Mouse (Mus musculus): ENCODE results near the gene Il2rb. TPM values are rescaled to one million over a fixed set of nuclear protein-coding genes. Genes with fewer than 3 reads are reported as not detected.

The Il2rb gene
- polyA plus RNA-seq, 1 experiment, result not detected

GRCm38 (mm10) chr15:78438973-78439372 is 56.1 kb downstream of the Il2rb start:
- Histone ChIP-seq H3K4me1 (peaks cover 53% of the 10 kb centered on the region), H3K9me3 (no peaks in the 10 kb centered on the region), H3K36me3 (replicated peaks; ENCODE audit: low read length) (no peaks in the 10 kb centered on the region), H3K27me3 (replicated peaks) (peaks cover 96% of the 10 kb centered on the region), H3K4me3 (replicated peaks) (no peak overlapping the region)
- TF ChIP-seq FLI1 (IDR thresholded peaks at IDR 0.05; ENCODE audit: low read length) (no peak), GATA1 (IDR thresholded peaks at IDR 0.05; ENCODE audit: borderline replicate concordance, low read length) (no peak)

- H3K27me3 ChIP-seq (replicated peaks), result peaks cover 96% of the 10 kb centered on the region
- H3K36me3 ChIP-seq (replicated peaks; ENCODE audit: low read length), result no peaks in the 10 kb centered on the region
- H3K4me3 ChIP-seq (replicated peaks), result no peak overlapping the region
- no peak for TF ChIP-seq FLI1 (IDR thresholded peaks at IDR 0.05; ENCODE audit: low read length)
- no peak for TF ChIP-seq GATA1 (IDR thresholded peaks at IDR 0.05; ENCODE audit: borderline replicate concordance, low read length)
- no peaks in the 10 kb centered on the region for H3K9me3 ChIP-seq
- H3K4me1 ChIP-seq, result peaks cover 53% of the 10 kb centered on the region
Observed at GRCm38 (mm10) chr15:78438505-78438904, 56.6 kb downstream of the Il2rb start.

GRCm38 (mm10) chr15:78438018-78438394 is 57.1 kb downstream of the Il2rb start:
- Histone ChIP-seq H3K4me1 (peaks cover 55% of the 10 kb centered on the region), H3K27me3 (replicated peaks) (peaks cover 96% of the 10 kb centered on the region), H3K9me3 (no peaks in the 10 kb centered on the region), H3K36me3 (replicated peaks; ENCODE audit: low read length) (no peaks in the 10 kb centered on the region), H3K4me3 (replicated peaks) (no peak overlapping the region)
- no peak for TF ChIP-seq GATA1 (IDR thresholded peaks at IDR 0.05; ENCODE audit: borderline replicate concordance, low read length)
- TF ChIP-seq FLI1 (IDR thresholded peaks at IDR 0.05; ENCODE audit: low read length), result no peak

- H3K4me3 ChIP-seq (replicated peaks), result peak overlapping the region; percentile 38
Observed at GRCm38 (mm10) chr15:78437237-78438017, 57.6 kb downstream of the Il2rb start.

GRCm38 (mm10) chr15:78436380-78437192 is 58.5 kb downstream of the Il2rb start:
- Histone ChIP-seq H3K27me3 (replicated peaks) (peaks cover 94% of the 10 kb centered on the region), H3K4me3 (replicated peaks) (peak overlapping the region; percentile 38), H3K4me1 (peaks cover 45% of the 10 kb centered on the region), H3K9me3 (no peaks in the 10 kb centered on the region), H3K36me3 (replicated peaks; ENCODE audit: low read length) (no peaks in the 10 kb centered on the region)
- TF ChIP-seq FLI1 (IDR thresholded peaks at IDR 0.05; ENCODE audit: low read length) (no peak), GATA1 (IDR thresholded peaks at IDR 0.05; ENCODE audit: borderline replicate concordance, low read length) (no peak)

More at GRCm38 (mm10) chr15:78437237-78438017, 57.6 kb downstream of the Il2rb start:
- no peaks in the 10 kb centered on the region for H3K36me3 ChIP-seq (replicated peaks; ENCODE audit: low read length)
- H3K27me3 ChIP-seq (replicated peaks), result peaks cover 94% of the 10 kb centered on the region
- H3K4me1 ChIP-seq, result peaks cover 54% of the 10 kb centered on the region
- no peaks in the 10 kb centered on the region for H3K9me3 ChIP-seq
- no peak for TF ChIP-seq FLI1 (IDR thresholded peaks at IDR 0.05; ENCODE audit: low read length)
- TF ChIP-seq GATA1 (IDR thresholded peaks at IDR 0.05; ENCODE audit: borderline replicate concordance, low read length), result no peak

GRCm38 (mm10) chr15:78435681-78436080 is 59.4 kb downstream of the Il2rb start:
- H3K9me3 ChIP-seq, result no peaks in the 10 kb centered on the region
- peaks cover 39% of the 10 kb centered on the region for H3K4me1 ChIP-seq
- no peaks in the 10 kb centered on the region for H3K36me3 ChIP-seq (replicated peaks; ENCODE audit: low read length)
- H3K4me3 ChIP-seq (replicated peaks), result peak overlapping the region; percentile 28
- H3K27me3 ChIP-seq (replicated peaks), result peaks cover 94% of the 10 kb centered on the region
- TF ChIP-seq FLI1 (IDR thresholded peaks at IDR 0.05; ENCODE audit: low read length) (no peak), GATA1 (IDR thresholded peaks at IDR 0.05; ENCODE audit: borderline replicate concordance, low read length) (no peak)

- Histone ChIP-seq H3K9me3 (no peaks in the 10 kb centered on the region), H3K27me3 (replicated peaks) (peaks cover 94% of the 10 kb centered on the region), H3K36me3 (replicated peaks; ENCODE audit: low read length) (no peaks in the 10 kb centered on the region)
Observed at GRCm38 (mm10) chr15:78434896-78435520, 60.1 kb downstream of the Il2rb start.

GRCm38 (mm10) chr15:78431541-78432121 is 63.4 kb downstream of the Il2rb start:
- no peak for TF ChIP-seq GATA1 (IDR thresholded peaks at IDR 0.05; ENCODE audit: borderline replicate concordance, low read length)
- TF ChIP-seq FLI1 (IDR thresholded peaks at IDR 0.05; ENCODE audit: low read length), result no peak
- H3K4me3 ChIP-seq (replicated peaks), result no peak overlapping the region
- H3K27me3 ChIP-seq (replicated peaks), result peaks cover 96% of the 10 kb centered on the region
- peaks cover 36% of the 10 kb centered on the region for H3K4me1 ChIP-seq
- no peaks in the 10 kb centered on the region for H3K36me3 ChIP-seq (replicated peaks; ENCODE audit: low read length)
- H3K9me3 ChIP-seq, result peaks cover 13% of the 10 kb centered on the region

More at GRCm38 (mm10) chr15:78434896-78435520, 60.1 kb downstream of the Il2rb start:
- Histone ChIP-seq H3K4me3 (replicated peaks) (no peak overlapping the region), H3K4me1 (peaks cover 39% of the 10 kb centered on the region)
- TF ChIP-seq GATA1 (IDR thresholded peaks at IDR 0.05; ENCODE audit: borderline replicate concordance, low read length) (no peak), FLI1 (IDR thresholded peaks at IDR 0.05; ENCODE audit: low read length) (no peak)

GRCm38 (mm10) chr15:78430874-78431273 is 64.2 kb downstream of the Il2rb start:
- Histone ChIP-seq H3K4me1 (peaks cover 35% of the 10 kb centered on the region), H3K4me3 (replicated peaks) (no peak overlapping the region), H3K36me3 (replicated peaks; ENCODE audit: low read length) (no peaks in the 10 kb centered on the region), H3K9me3 (peaks cover 15% of the 10 kb centered on the region), H3K27me3 (replicated peaks) (peaks cover 94% of the 10 kb centered on the region)
- TF ChIP-seq FLI1 (IDR thresholded peaks at IDR 0.05; ENCODE audit: low read length) (no peak), GATA1 (IDR thresholded peaks at IDR 0.05; ENCODE audit: borderline replicate concordance, low read length) (no peak)

All from megakaryocyte, embryonic 14.5 days (primary cell).